In genomic region chr16:97961381-97962150, GRCm38 (mm10) we compare ENCODE assay signal across 8 mouse cellular contexts. TPM values are rescaled to one million over a fixed set of nuclear protein-coding genes. Genes with fewer than 3 reads are reported as not detected.
DNase-seq lines count a peak whose midpoint lies in the region; ATAC-seq and TF ChIP-seq lines count a peak whose summit lies in the region.

No protein-coding gene starts in this region.

- no peak for TF ChIP-seq EP300 in heart, postnatal 0 days (IDR thresholded peaks at IDR 0.05; ENCODE audit: low read depth)

- H3K4me3 ChIP-seq in heart, postnatal 0 days (ENCODE audit: low read depth, low read length): peak overlapping the region; percentile 95
- H3K4me3 ChIP-seq in liver, embryonic 16.5 days (ENCODE audit: low read depth, low read length): peak overlapping the region; percentile 87

- H3K4me2 ChIP-seq in heart, postnatal 0 days (ENCODE audit: low read depth, low read length): peak overlapping the region; percentile 96
- H3K4me2 ChIP-seq in liver, embryonic 16.5 days (ENCODE audit: low read depth, low read length): peak overlapping the region; percentile 78

- no peak for ATAC-seq in heart, postnatal 0 days (ENCODE audit: insufficient read depth, low read depth)
- no peak for ATAC-seq in liver, embryonic 16.5 days (ENCODE audit: low read depth)
- no peak for ATAC-seq in megakaryocyte progenitor cell, adult 5-6 weeks (replicated peaks; ENCODE audit: poor library complexity)

- 7% methylated on average over 35 of the region's 36 CpGs for WGBS in heart, postnatal 0 days
- 4% methylated on average over 35 of the region's 36 CpGs for WGBS in liver, embryonic 16.5 days (ENCODE audit: insufficient replicate concordance)

- no peaks in the 10 kb centered on the region for H3K27me3 ChIP-seq in heart, postnatal 0 days (ENCODE audit: control insufficient read depth, insufficient read depth, low read length)
- no peaks in the 10 kb centered on the region for H3K27me3 ChIP-seq in liver, embryonic 16.5 days (ENCODE audit: control insufficient read depth, insufficient read depth, low read depth, low read length)

- H3K36me3 ChIP-seq in heart, postnatal 0 days (replicated peaks; ENCODE audit: control insufficient read depth, insufficient read depth, low read length): 0 out of 2 replicates have a peak, but pooled peaks cover 2% of the 10 kb centered on the region
- no peaks in the 10 kb centered on the region for H3K36me3 ChIP-seq in liver, embryonic 16.5 days (ENCODE audit: control insufficient read depth, insufficient read depth)

- DNase-seq in embryo, embryonic 10.5 days (ENCODE audit: low spot score): peak; percentile 10
- no peak for DNase-seq in embryo, embryonic 11 days
- DNase-seq in urinary bladder, postnatal 25 days (ENCODE audit: low spot score): peak; percentile 22
- no peak for DNase-seq in urinary bladder, postnatal 10 days (ENCODE audit: low spot score)
- DNase-seq in heart, postnatal 0 days (ENCODE audit: low spot score): no peak
- DNase-seq in layer of hippocampus, adult 9-11 months: no peak

- H3K9ac ChIP-seq in heart, postnatal 0 days (replicated peaks; ENCODE audit: low read depth, low read length): peak overlapping the region; percentile 94
- H3K9ac ChIP-seq in liver, embryonic 16.5 days (ENCODE audit: low read depth, low read length): peak overlapping the region; percentile 78

- no peaks in the 10 kb centered on the region for H3K9me3 ChIP-seq in heart, postnatal 0 days (replicated peaks; ENCODE audit: control insufficient read depth, low read length)
- no peaks in the 10 kb centered on the region for H3K9me3 ChIP-seq in liver, embryonic 16.5 days (replicated peaks; ENCODE audit: control insufficient read depth, low read length)

- peak overlapping the region; percentile 94 for H3K27ac ChIP-seq in heart, postnatal 0 days (ENCODE audit: low read depth)
- H3K27ac ChIP-seq in liver, embryonic 16.5 days (ENCODE audit: low read length): peak overlapping the region; percentile 93

- peaks cover 32% of the 10 kb centered on the region for H3K4me1 ChIP-seq in heart, postnatal 0 days (ENCODE audit: control insufficient read depth, insufficient read depth)
- H3K4me1 ChIP-seq in liver, embryonic 16.5 days (ENCODE audit: control insufficient read depth, low read depth, low read length): peaks cover 36% of the 10 kb centered on the region

- no peak for TF ChIP-seq CTCF in heart, postnatal 0 days (IDR thresholded peaks at IDR 0.05; ENCODE audit: low read depth)

RNA-seq across cellular contexts. Expression of gene C2cd2, which starts 0.8 kb away (rescaled TPM):
- total RNA-seq in heart, postnatal 0 days (2014; rRNA removed; ENCODE audit: low replicate concordance): 12.7 and 22.3 TPM in 2 replicates
- polyA plus RNA-seq in heart, postnatal 0 days (2015; fragmentation: Nextera tagmentation; extraction: Ambion mirVana): 9.2 and 10.5 TPM in 2 replicates
- 4.2 and 4.3 TPM in 2 replicates for polyA plus RNA-seq in liver, embryonic 16.5 days (2015; fragmentation: Nextera tagmentation; extraction: Ambion mirVana)
- 9.8 and 14.1 TPM in 2 replicates for total RNA-seq in megakaryocyte progenitor cell, adult 5-6 weeks (2015)
- 17.7 and 21.5 TPM in 2 replicates for total RNA-seq in megakaryocyte progenitor cell, adult 5-6 weeks (2017)

RNA-seq across cellular contexts. Expression of gene Zbtb21, which starts 0.9 kb away (rescaled TPM):
- 17.3 and 36.1 TPM in 2 replicates for total RNA-seq in heart, postnatal 0 days (2014; rRNA removed; ENCODE audit: low replicate concordance)
- polyA plus RNA-seq in heart, postnatal 0 days (2015; fragmentation: Nextera tagmentation; extraction: Ambion mirVana): 3.3 and 4.6 TPM in 2 replicates
- 3.5 and 4.2 TPM in 2 replicates for polyA plus RNA-seq in liver, embryonic 16.5 days (2015; fragmentation: Nextera tagmentation; extraction: Ambion mirVana)
- total RNA-seq in megakaryocyte progenitor cell, adult 5-6 weeks (2015): 9.9 and 18.3 TPM in 2 replicates
- total RNA-seq in megakaryocyte progenitor cell, adult 5-6 weeks (2017): 12.0 and 16.8 TPM in 2 replicates

RNA-seq across cellular contexts. Expression of gene B230307C23Rik, which starts 35.5 kb away (rescaled TPM):
- total RNA-seq in heart, postnatal 0 days (2014; rRNA removed; ENCODE audit: low replicate concordance): 3.7 and 4.2 TPM in 2 replicates
- 11.2 and 13.2 TPM in 2 replicates for polyA plus RNA-seq in heart, postnatal 0 days (2015; fragmentation: Nextera tagmentation; extraction: Ambion mirVana)
- 8.7 and 10.0 TPM in 2 replicates for polyA plus RNA-seq in liver, embryonic 16.5 days (2015; fragmentation: Nextera tagmentation; extraction: Ambion mirVana)
- total RNA-seq in megakaryocyte progenitor cell, adult 5-6 weeks (2015): 26.8 and 45.0 TPM in 2 replicates
- 66.4 and 152 TPM in 2 replicates for total RNA-seq in megakaryocyte progenitor cell, adult 5-6 weeks (2017)

Comparison
In these comparisons a context has a peak if more than half of its experiments do, and no peak if none do; other contexts are left out.
1. DNase-seq: peak in embryo, embryonic 10.5 days (single experiment) and urinary bladder, postnatal 25 days (single experiment); none in embryo, embryonic 11 days (single experiment), urinary bladder, postnatal 10 days (single experiment), heart, postnatal 0 days (single experiment) and layer of hippocampus, adult 9-11 months (single experiment).